Mouse (Mus musculus) gastrocnemius, postnatal 25 days (tissue): ENCODE data around the gene Sgcd. TPM values are rescaled to one million over a fixed set of nuclear protein-coding genes. Genes with fewer than 3 reads are reported as not detected.
"Not testable (repeated sequence)": the region's sequence is repeated elsewhere in the genome, so short reads cannot be mapped to it uniquely, and the experiment has no call there.

Experiments
- DNase-seq: peaks from one replicate; pipeline ENCODE4 v3.0.0; 2022
- total RNA-seq, 2 experiments: library from RNA; stranded (reverse); gene quantifications; 1 replicate in 1 of 2; 2 replicates in 1 of 2; pipeline ENCODE4 v1.2.3; 2021

Gene Sgcd
- total RNA-seq, 2 experiments from 2014 or later = 67.4 to 75.2 TPM

DNA sequence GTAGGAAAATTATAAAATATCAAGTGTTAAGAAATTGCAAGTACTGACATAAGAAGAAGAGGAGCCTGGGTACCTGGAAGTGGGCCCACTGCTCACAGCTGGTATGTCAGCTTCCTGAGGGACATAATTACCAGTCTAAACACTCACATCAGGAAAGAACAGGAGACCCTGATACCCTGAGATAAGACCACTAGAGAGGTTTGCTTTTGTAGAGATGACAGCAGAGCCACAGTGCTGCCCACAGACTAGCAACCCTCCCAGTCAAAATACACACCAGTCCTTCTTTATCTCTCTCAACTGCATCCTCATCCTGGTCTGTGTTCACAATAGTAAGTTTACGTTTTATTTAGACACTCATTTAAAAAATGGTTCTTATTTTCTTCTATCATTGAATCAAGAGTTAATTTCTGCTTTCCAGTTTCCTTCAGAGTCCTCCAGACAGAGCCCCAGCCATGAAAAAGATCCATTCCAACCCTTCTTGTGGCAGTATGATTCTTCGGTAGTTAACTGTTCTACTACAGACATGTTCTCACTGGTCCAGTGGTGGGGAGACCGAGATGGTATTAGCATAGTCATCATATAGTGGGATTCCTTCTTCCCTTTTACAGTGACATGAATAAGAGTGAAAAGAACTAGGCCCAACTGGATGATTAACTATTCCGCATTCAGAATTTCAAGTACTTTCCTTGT lies 211.4 kb downstream of the Sgcd start:
- no peak for DNase-seq

DNA sequence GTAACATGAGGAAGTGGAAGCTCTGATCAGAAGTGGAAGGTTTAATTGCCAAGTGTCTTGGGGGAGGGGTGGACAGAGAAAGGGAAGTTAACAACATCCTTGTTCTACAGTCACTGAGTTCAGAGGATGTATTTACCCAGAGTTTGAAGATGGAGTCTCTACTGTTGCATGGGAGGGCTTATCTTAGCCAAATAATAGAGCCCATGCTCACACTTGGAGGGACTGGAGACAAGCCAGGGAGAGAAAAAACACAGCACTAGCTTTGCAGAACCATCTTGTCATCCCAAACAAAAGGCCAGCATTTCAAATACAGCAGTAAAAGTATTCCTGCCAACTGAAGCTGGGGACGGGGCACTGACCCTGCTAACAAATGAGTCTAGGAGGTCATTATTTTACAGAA lies 212.8 kb downstream of the Sgcd start:
- DNase-seq = no peak

DNA sequence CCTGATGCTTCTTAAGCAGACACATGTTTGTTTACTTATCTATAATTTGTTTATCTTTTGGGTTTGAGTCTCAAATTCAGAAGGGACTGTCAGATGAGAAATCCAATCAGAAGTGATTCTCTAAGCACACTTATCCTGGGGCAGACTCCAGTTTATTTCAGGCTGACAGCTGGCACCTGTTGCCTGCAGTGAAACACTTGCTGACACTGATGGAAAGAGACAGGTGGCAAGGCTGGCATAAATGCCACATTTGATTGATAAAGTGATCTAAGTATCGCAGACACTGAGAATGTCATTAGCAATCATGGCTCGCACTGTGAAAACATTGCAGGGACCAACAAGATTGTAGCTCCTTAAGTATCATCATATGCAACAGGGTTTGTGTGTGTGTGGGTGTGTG lies 222.9 kb downstream of the Sgcd start:
- no peak for DNase-seq

DNA sequence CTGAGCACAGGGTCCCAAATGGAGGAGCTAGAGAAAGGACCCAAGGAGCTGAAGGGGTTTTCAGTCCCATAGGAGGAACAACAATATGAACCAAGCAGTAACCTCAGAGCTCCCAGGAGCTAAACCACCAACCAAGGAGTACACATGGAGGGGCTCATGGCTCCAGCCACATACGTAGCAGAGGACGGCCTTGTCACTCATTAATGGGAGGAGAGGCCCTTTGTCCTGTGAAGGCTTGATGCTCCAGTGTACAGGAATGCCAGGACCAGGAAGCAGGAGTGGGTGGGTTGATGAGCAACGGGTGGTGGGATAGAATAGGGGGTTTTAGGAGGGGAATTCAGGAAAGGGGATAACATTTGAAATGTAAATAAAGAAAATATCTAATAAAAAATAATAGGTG lies 225.2 kb downstream of the Sgcd start:
- DNase-seq = not testable (repeated sequence)

DNA sequence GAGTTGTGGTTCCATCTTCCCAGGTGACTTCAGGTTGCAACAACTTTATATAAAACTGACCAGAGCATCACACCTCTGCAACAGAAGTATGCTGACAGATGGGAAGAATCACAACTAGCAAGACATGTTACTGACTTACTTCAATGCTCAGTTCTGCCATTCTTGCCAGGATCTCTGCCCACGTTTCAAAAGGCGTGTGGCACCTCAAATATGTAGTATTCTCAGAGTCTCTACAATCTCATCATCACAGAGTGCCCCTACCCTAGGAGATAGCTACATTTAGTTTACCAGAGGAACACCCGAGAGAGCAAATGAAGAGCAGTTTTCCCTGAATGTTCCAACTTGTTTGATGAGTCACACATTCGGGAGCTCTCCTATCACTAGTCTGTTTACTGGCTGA lies 229.8 kb downstream of the Sgcd start:
- DNase-seq = no peak

DNA sequence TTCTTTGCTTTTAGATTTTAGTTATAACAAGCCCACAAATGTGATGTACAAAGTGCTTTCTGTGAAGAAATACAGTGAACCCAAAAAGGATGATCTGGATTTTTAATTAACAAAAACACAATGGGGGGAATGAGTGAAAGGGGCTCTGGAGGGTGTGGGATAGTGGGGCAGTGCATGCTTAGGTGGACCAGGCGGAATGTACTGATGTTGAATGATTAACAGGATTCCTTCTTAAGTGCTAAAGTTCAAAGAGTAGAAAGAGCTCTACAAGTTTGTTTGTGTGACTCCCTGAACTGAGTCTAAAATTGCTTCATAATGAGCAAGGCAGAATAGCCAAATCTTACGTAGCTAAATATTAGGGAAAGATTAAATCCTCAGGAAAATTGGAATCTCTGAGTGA lies 246.0 kb downstream of the Sgcd start:
- no peak for DNase-seq

DNA sequence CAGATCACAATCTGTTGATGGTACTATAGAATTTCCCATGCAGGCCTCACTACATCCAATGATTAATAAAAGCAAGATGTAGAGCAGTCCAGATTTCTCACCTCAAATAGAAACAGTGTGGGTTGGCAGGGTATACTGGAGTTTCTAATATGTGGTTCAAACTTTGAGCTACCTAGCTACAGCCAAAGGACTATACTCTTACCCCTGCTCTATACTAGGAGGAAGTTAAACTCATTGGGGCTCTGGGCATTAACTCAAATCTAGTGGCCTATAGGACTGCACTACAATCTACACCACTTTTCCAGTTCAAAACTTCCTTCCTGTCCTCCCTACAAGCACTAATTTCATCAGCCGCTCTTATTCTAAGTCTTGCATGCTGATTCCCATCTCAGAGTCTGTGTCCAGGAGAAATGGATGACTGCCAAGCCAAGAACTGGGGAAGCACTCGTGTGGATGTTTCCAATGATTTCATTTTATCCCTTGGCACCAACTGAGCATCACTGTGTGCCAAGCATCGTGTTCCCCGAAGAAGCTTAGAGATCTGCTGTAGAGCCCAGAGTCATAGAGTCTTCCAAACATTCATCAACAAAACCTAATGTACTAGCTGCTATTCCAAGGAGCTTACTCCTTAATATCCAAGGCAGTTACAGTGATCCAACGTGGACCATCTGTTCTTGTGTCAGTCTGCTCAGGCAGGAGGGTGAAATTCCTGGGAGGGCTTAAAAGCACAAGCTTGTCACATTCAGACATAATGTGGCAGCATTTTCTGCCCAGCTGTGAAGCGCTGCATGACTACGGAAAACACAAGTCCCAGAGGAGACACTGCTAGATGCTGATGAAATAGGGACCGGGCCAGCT lies 283.6 kb downstream of the Sgcd start:
- peak; percentile 65 for DNase-seq

DNA sequence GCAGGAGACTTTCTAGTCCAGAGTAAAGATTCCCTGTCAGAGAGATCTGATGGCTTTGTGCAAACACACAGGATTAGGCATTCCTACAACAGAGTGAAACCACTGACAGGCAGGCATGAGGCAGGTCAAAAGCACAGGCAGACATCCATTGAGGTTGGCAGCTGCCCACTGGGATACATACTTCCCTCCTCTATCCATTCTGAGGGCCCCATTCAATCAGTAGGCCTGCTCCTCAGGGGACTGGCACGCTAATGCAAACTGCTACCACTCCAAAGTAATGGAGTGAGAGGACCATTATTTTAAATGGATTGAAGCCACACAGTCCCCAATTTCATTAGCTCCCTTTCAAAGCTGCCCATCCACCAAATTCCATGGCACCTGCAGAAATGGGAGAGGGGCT lies 293.2 kb downstream of the Sgcd start:
- no peak for DNase-seq

DNA sequence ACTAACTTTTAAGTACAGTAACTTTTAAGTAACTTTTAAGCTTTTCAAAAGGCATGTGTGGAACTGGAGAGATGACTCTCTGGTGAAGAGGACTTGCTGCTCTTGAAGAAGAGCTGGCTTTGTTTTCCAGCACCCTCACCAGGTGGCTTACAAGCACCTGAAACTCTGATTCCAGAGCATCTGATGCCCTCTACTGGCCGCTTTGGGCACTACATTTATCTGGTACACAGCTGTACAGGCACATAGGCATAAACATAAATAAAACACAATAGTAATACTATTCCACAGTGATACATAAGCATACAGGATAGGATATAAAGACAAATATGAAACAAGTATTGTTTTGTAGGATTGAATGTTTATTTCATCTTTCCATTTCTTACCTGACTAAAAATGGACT lies 330.6 kb downstream of the Sgcd start:
- no peak for DNase-seq

DNA sequence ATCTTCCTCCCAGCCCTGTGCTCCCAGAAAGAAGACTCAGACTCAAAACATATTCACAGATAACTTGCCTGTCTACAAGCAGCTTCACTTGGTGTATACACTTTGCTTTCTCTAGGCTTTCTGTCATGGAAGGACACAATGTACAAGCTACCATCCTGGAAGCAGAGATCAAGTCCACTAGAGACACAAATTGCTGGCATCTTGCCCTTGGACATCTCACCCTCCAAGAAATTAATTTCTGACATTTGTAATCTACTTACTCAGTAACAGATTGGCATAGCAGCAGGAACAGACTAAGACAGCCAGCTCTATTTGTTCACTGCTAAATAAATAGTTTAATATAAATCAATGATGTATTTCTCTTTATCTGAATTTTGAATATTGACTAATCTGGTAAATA lies 342.9 kb downstream of the Sgcd start:
- no peak for DNase-seq

DNA sequence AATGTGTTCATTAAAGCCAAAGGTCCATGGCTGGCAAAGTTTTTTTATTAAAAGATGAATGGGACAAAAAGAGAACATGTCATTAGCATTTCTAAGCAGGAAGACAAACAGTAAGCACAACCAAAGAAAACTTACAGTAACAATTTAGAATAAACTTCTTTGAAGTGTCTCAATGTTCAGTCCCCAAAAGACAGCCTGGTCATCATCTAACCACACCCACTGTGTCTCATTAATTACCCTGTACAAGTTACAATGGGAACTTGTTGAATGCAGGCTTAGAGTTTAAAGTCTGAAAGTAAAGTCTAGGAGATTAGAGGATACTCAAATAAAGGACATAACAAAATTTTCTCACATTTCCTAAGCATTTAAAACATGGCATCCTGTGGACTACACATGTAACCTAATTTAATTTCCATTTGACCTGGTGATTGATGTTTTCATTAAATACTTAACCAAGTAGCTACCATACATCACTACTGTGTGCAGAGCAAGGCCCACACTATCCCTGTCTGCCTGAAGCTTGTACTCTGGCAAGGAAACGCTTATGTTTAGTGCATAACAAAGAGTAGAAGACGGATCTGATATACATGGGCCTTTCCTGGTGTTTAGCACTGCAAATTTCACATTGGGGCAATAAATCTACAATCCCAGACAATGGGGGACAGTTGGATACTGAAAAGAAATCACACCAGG lies 347.1 kb downstream of the Sgcd start:
- no peak for DNase-seq

DNA sequence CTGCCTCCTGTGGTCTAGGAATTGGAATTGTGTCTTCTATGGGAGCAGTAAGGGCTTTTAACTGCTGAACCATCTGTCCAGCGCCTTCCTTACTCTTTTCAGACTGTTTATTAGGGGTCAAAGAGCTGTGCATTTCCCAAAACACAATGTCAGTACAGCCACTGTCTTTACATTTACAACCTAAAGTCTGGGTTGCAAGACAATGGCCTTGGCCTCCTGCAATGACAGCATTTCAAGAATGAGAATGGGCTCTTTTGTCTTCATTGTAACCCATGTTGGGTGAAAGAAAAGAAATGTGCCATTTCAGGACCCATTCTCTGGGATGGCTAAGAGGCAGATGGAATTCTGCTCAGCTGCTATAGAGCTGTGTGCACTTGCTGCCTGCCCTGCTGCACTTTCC lies 348.2 kb downstream of the Sgcd start:
- DNase-seq = no peak

DNA sequence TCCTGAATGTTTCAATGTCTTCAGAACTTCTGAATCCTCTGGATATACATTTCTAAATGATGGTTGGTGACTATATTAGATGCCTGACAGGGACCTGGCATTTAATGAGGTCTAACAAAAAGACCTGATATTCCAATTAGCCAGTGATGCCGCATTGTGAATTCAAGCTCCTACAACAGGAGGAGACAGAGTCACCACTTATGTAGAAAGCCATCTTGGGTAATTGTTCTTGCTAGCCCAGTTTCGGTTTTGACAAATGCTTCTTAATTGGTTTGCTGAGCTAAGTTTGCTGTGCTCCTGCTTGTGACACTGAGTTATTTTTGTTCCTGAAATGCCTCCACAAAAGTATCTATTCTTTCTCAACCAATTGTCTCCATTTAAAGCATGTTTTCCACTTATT lies 358.6 kb downstream of the Sgcd start:
- DNase-seq = no peak

DNA sequence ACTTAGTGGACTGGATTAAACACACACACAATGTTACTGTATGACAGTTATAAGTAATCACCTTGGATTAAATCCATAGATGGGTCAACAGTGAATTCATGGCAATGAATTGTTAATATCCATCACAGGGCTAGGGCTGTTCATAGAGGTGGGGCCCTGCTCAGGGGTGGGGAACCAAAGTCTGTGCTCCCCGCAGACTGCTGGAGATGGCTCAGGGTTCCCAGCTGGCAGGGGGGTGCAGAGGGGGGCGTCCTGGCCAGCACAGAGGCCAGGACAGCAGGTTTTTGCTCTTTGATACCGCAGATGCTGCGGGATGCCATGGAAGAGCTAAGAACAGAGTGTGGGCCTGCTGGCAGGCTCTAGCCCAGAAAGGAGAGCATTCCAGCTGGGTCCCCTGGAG lies 378.9 kb downstream of the Sgcd start:
- DNase-seq = no peak

DNA sequence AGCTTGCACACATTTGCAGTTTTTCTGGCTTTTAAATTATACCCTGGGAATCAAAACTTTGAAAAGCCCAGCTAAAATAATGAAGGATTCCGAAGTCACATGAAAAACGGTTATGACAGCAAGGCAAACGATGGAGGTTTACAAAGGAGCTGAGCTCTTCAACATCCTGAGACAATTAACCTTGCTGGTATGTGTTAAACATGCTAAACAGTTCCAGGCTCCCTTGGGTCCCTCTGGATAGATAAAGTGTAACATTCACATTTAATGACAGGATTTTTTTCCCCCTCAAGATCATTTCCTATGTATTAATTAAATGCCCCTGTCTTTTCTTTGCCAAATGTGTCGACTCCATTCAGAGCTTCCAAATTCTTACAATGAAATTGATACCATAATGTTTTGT lies 414.1 kb downstream of the Sgcd start:
- no peak for DNase-seq

DNA sequence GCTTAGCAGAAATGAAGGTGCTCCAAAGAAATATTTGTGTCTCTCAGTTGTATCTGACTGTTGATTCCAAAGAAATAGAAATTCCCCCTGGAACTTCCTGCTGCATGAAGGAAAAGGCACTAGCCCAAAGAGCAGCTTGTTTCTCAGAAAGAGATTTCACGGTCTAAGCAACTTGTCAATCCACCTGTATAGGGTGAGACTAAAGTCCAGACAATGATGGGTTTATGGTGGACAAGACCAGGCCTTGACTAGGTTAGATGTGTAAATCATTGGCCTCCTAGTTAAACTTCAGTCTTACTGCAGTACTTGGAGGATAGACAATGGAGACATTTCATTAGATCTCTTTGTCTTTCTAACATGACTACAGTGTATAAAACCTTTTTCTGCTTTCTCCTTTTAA lies 420.3 kb downstream of the Sgcd start:
- DNase-seq = no peak

DNA sequence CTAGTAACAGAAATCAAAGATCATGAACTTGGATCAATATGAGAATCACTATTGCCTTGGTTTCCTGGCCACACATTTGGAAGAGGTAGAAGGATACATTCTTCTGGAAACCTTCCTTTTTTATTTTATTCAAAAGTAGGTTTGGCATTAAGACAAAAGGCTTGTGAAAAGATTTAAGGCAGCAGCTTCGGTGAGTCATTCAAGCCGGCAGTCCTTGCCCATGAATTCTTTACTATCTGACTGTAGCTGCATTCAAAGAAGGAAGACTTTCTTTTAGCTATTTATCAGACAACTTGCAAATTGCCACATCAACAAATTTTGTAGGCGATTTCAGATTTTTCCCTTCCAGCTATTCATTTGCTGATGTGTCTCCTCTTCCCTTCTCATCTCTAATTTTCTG lies 422.6 kb downstream of the Sgcd start:
- DNase-seq = no peak

DNA sequence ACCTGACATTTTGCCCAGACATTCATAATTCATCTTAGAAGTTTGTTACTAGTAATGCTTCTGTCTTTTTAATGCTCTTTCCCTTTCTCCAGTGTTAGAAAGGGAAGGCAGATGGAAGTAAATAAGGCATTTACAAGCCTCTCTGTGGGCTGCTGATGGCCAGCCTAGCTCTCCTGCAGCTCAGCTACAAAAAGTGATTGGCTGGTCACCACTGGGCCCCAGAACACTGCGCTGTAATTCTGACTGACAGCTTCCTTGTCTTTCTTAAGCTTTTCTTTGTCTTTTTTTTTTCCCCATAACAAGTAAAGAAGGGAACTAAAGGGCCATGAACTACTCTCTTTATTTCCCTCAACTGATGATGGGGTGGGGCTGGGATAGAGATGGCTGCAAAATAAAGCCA lies 463.9 kb downstream of the Sgcd start:
- DNase-seq = no peak

DNA sequence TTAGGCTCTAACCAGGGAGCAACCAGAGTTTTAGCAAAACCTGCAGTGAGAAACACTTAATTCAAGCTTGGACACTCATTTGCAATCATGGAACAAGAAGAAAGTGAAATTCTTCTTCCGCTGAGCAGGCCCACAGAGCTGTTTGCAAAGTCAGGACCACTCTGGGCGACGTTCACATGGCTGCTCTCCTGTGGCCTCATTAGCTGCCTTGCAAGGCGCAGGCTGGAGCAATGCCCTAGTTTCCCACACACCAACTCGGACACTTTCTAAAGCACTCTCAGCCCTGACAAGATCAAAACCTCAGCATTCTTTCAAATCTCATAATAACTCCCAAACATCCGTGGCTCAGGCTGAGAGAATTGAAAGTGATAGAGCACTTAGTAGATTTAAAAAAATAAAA lies 480.7 kb downstream of the Sgcd start:
- DNase-seq = no peak

DNA sequence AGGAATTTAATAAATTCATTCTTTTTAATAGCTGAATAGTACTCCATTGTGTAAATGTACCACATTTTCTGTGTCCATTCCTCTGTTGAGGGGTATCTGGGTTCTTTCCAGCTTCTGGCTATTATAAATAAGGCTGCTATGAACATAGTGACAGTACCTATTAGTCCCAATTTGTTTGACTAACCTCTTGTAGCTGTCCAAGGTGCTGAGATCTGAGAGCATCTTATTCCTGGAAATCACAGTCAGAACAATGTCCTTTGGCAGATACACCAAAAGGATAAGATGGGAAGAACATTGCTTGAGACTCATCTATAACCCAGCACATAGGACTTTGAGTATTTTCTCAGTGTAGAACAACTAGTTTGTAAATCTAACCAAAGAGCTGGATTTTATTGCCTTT lies 485.5 kb downstream of the Sgcd start:
- DNase-seq = not testable (repeated sequence)

DNA sequence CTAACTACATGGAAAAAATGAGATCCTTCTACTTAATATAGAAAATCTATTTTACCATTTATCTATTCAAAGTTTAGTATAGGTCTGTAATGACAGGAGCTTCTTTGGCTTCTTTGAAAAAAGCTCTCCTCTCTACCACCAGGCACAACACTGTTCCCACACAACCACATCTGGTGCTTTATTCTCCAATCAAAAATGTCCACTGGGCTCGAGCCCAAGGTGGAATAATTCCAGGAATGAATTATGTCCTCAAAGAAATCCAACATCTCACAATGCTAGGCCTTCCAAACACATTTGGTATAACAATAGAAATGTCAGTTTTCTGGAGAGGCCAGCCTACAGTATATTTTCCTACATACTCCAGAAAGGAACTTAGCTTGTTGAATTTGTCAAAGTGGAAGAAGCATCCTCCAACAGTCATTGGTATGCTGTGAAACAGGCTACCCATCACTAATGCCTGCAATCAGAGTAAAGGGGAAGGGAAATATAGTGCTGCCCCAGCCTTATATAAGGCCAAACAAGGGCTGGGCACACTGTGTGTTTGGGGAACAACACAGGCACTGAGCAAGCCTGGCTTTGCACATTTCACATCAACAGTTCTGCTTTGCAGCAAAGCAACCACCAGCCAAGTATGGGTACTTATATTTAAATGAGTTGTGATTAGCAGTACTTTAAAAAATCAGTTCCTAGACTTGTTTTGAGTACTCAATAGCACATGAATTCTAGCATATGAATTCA lies 515.1 kb downstream of the Sgcd start:
- no peak for DNase-seq

DNA sequence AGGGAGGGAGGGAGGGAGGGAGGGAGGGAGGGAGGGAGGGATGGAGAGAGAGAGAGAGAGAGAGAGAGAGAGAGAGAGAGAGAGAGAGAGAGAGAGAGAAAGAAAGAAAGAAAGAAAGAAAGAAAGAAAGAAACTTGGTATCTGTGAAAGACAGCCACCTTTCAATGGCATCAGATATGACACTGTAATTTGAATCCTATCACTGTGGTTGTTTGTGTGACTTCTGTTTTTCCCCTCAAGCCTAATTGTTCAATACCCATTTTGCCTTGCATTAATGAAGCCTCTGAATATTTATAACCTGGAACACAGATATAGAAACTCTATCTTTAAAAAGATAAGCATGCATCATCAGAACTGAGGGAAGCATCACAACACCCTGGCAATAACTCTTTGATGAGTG lies 528.1 kb downstream of the Sgcd start:
- DNase-seq = not testable (repeated sequence)

DNA sequence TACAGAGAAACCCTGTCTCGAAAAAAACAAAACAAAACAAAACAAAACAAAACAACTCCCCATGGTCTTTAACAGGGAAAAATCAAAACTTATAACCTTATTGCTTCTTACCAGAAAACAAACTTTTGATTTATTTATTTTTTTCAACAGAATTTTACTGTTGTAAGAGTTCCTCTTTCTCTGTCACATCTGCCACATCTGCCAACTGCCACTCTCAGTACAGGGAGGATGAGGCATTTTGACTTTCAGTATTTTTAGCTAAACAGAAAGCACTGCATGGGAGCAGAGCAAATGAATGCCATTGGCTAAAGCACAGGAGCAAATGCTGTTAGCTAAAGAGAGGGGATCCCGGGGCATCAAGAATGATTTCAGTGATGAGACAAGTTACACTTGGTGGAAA lies 528.6 kb downstream of the Sgcd start:
- no peak for DNase-seq
